Mouse (Mus musculus): ENCODE results near the gene B3galt1.

B3galt1 gene

GRCm38 (mm10) chr2:67956182-67956581, 390.5 kb downstream of the B3galt1 start:
- no peak for DNase-seq

- DNase-seq = no peak
Observed at GRCm38 (mm10) chr2:67957561-67957960, 391.9 kb downstream of the B3galt1 start.

- DNase-seq = no peak
Observed at GRCm38 (mm10) chr2:67960711-67961110, 395.0 kb downstream of the B3galt1 start.

GRCm38 (mm10) chr2:67968812-67969211, 403.1 kb downstream of the B3galt1 start:
- DNase-seq = no peak

- DNase-seq = peak; percentile 19
Observed at GRCm38 (mm10) chr2:67971091-67971490, 405.4 kb downstream of the B3galt1 start.

- no peak for DNase-seq
Observed at GRCm38 (mm10) chr2:67971576-67971975, 405.9 kb downstream of the B3galt1 start.

GRCm38 (mm10) chr2:67975764-67976163, 410.1 kb downstream of the B3galt1 start:
- DNase-seq = no peak

GRCm38 (mm10) chr2:67976488-67976887, 410.8 kb downstream of the B3galt1 start:
- no peak for DNase-seq

GRCm38 (mm10) chr2:67977620-67978262, 412.1 kb downstream of the B3galt1 start:
- DNase-seq = no peak

GRCm38 (mm10) chr2:67983563-67983962, 417.9 kb downstream of the B3galt1 start:
- DNase-seq = no peak

- DNase-seq = no peak
Observed at GRCm38 (mm10) chr2:67985133-67985532, 419.5 kb downstream of the B3galt1 start.

GRCm38 (mm10) chr2:67993421-67993820, 427.8 kb downstream of the B3galt1 start:
- no peak for DNase-seq

GRCm38 (mm10) chr2:68003091-68003490, 437.4 kb downstream of the B3galt1 start:
- DNase-seq = peak; percentile 17

GRCm38 (mm10) chr2:68005210-68005609, 439.5 kb downstream of the B3galt1 start:
- DNase-seq = no peak

- no peak for DNase-seq
Observed at GRCm38 (mm10) chr2:68005711-68006110, 440.0 kb downstream of the B3galt1 start.

- DNase-seq = no peak
Observed at GRCm38 (mm10) chr2:68011336-68011735, 445.7 kb downstream of the B3galt1 start.

- DNase-seq = peak; percentile 60
Observed at GRCm38 (mm10) chr2:68020251-68020680, 454.6 kb downstream of the B3galt1 start.

- no peak for DNase-seq
Observed at GRCm38 (mm10) chr2:68021541-68022152, 456.0 kb downstream of the B3galt1 start.

GRCm38 (mm10) chr2:68028811-68029210, 463.1 kb downstream of the B3galt1 start:
- no peak for DNase-seq

- no peak for DNase-seq
Observed at GRCm38 (mm10) chr2:68034711-68035110, 469.0 kb downstream of the B3galt1 start.

GRCm38 (mm10) chr2:68040752-68041151, 475.1 kb downstream of the B3galt1 start:
- no peak for DNase-seq

GRCm38 (mm10) chr2:68052481-68052880, 486.8 kb downstream of the B3galt1 start:
- DNase-seq = no peak

GRCm38 (mm10) chr2:68053243-68053642, 487.6 kb downstream of the B3galt1 start:
- no peak for DNase-seq

GRCm38 (mm10) chr2:68061341-68061740, 495.7 kb downstream of the B3galt1 start:
- no peak for DNase-seq

Data from cerebellum, adult 11-12 months (tissue).